Mouse (Mus musculus) limb, embryonic 10.5 days (tissue): ENCODE measurements around the gene Notum. TPM values are rescaled to one million over a fixed set of nuclear protein-coding genes. Genes with fewer than 3 reads are reported as not detected.
"Not testable (repeated sequence)": the region's sequence is repeated elsewhere in the genome, so short reads cannot be mapped to it uniquely, and the experiment has no call there.

Experiments
- DNase-seq: peaks from one replicate; pipeline ENCODE4 v3.0.0-alpha.2; 2017; ENCODE audit warnings: low spot score
- H3K27ac ChIP-seq: fragments of 300-500 bp; sonication (generic); 2 replicates; pipeline ENCODE4 v1.5.1; 2016; ENCODE audit warnings: mild to moderate bottlenecking
- H3K27me3 ChIP-seq: fragments of 300-500 bp; sonication (generic); 2 replicates; pipeline ENCODE4 v1.6.1; 2016; ENCODE audit warnings: low read depth, mild to moderate bottlenecking; ENCODE audit not compliant: poor library complexity, severe bottlenecking
- H3K36me3 ChIP-seq: fragments of 300-500 bp; sonication (generic); 2 replicates; pipeline ENCODE4 v1.6.1; 2016; ENCODE audit warnings: mild to moderate bottlenecking, moderate library complexity
- H3K4me1 ChIP-seq: fragments of 300-500 bp; sonication (generic); 2 replicates; pipeline ENCODE4 v1.6.1; 2016
- H3K4me3 ChIP-seq: fragments of 300-500 bp; sonication (generic); 2 replicates; pipeline ENCODE4 v1.5.1; 2016; ENCODE audit warnings: mild to moderate bottlenecking, moderate library complexity
- H3K9me3 ChIP-seq: fragments of 300-500 bp; sonication (generic); replicated peaks from 2 replicates; pipeline ENCODE4 v1.6.1; 2016; ENCODE audit warnings: mild to moderate bottlenecking
- WGBS: fragments of 180-500 bp; shearing (Covaris S2); methylation state at CpG from one replicate; pipeline ENCODE4 v1.1.7; 2016; 5-methylcytosine and 5-hydroxymethylcytosine counted together
- polyA plus RNA-seq: library from polyadenylated mRNA; unstranded; fragments of >200 nt; fragmentation: Nextera tagmentation; extraction: Ambion mirVana; gene quantifications from 2 replicates; pipeline ENCODE4 v1.2.1, GENCODE M21; 2016

Notum gene
- polyA plus RNA-seq, 1 experiment from 2014 or later = 9.1 TPM

DNA sequence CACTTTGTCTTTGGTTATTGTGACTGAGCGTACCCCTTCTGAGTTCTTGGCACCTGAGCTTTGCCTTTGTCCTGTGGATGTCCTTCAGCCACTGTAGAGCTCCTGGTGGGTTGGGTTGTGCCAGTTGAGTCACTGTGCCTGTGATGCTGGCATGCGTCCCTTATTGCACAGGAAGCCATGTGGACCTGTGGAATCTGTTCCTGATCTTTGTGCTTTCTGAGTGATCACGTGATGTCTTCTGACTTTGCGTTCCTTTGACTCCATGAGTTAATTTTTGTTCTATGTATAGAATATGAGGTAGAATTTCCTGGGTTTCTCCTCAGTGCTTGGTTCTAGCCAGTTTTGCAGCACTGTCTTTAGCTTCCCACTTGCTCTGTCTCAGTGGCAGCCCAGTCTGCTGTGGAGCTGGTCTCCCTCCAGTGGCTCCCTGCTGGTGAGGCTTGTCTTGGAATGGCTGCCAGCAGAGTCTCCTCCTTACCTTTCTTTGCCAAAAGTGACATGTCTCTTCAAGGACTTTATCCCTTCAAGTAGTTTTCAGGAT, 31.6 kb upstream of the Notum start:
- no peak overlapping the region for H3K4me3 ChIP-seq
- H3K4me1 ChIP-seq = peaks cover 34% of the 10 kb centered on the region
- DNase-seq = no peak
- H3K27ac ChIP-seq = no peak overlapping the region
- WGBS = 94% methylated on average over 4 of the region's 4 CpGs
- H3K27me3 ChIP-seq = no peaks in the 10 kb centered on the region
- H3K36me3 ChIP-seq = peaks cover 86% of the 10 kb centered on the region
- no peaks in the 10 kb centered on the region for H3K9me3 ChIP-seq

DNA sequence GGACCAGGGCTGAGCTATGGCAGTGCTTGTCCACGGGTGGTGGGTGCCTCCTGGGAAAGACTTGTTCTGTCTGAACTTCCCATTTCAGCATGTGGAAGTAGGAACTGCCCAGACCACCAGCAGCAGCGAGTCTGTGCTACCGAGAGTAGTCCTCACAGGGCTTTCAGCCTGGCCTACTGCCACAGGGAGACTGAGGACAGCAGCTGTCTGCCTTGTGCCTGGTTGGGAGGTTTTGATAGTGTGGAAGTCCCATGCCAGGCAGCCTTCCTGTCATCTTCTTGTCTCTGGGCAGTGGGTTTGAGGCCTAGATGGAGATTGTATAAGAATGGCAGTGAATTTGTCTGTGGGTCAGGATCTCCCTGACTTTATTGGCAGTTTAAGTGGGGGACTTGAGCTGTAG, 28.4 kb upstream of the Notum start:
- Histone ChIP-seq H3K27me3 (no peaks in the 10 kb centered on the region), H3K27ac (peak overlapping the region; percentile 7; the same call in 1 of the 2 replicates), H3K4me3 (no peak overlapping the region), H3K9me3 (no peaks in the 10 kb centered on the region), H3K4me1 (peaks cover 12% of the 10 kb centered on the region), H3K36me3 (peaks cover 90% of the 10 kb centered on the region)
- DNase-seq = no peak
- WGBS = 91% methylated on average over 3 of the region's 3 CpGs

DNA sequence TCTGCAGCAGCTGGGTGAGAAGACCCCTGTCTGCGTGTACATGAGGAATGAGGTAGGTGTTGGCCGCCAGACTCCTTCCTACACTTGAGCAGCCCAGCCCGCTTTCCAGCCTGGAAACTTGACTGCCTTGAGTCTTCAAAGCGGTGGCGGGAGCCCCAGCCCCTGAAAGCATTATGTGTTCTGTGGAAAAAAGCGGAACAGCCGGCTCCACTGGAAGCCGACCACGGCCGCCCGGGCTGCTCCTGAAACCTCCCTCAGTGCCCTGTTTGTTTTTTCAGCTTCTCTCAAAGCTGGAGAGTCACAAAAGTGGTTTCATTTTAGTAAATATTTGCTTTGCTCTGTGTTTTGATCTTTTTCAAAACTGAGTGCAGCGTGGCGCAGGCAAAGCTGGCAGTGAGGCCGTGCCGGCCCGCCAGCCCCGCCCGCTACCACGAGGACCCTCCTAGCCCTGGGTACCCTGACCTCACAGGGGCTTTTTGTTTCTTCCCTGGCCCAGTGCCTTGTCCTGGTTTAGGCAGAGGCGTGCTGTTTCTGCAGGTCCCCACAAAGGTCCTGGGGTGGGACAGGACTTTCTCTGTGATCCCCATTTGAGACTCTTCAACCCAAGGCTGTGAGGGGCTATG, 25.8 kb upstream of the Notum start:
- peaks cover 16% of the 10 kb centered on the region for H3K4me1 ChIP-seq
- WGBS = 90% methylated on average over 20 of the region's 20 CpGs
- no peak for DNase-seq
- no peak overlapping the region for H3K4me3 ChIP-seq
- H3K36me3 ChIP-seq = peaks cover 88% of the 10 kb centered on the region
- H3K27ac ChIP-seq = no peak overlapping the region
- no peaks in the 10 kb centered on the region for H3K9me3 ChIP-seq
- no peaks in the 10 kb centered on the region for H3K27me3 ChIP-seq

DNA sequence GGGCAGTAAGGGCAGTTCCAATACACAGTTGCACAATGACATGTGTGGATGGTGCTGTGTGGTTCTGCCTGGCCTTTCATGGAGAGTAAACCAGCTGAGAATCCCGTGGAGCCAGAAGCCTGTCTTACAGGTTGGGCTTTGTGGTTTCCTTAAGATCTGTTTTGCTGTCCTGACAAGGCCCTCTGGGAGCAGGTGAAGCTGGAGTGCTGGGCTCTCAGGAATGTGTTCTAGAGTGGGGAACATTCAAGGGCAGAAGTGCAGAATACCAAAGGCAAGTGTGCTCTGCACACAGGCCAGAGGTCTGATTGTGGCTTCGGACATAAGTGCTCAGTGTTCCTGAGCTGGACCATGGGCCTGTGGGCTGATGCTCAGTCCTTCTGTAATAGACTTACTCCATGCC, 23.7 kb upstream of the Notum start:
- WGBS = 94% methylated on average over 2 of the region's 2 CpGs
- H3K27ac ChIP-seq = peak overlapping the region; percentile 53
- no peaks in the 10 kb centered on the region for H3K27me3 ChIP-seq
- no peak overlapping the region for H3K4me3 ChIP-seq
- peaks cover 16% of the 10 kb centered on the region for H3K4me1 ChIP-seq
- H3K9me3 ChIP-seq = no peaks in the 10 kb centered on the region
- no peak for DNase-seq
- peaks cover 92% of the 10 kb centered on the region for H3K36me3 ChIP-seq

DNA sequence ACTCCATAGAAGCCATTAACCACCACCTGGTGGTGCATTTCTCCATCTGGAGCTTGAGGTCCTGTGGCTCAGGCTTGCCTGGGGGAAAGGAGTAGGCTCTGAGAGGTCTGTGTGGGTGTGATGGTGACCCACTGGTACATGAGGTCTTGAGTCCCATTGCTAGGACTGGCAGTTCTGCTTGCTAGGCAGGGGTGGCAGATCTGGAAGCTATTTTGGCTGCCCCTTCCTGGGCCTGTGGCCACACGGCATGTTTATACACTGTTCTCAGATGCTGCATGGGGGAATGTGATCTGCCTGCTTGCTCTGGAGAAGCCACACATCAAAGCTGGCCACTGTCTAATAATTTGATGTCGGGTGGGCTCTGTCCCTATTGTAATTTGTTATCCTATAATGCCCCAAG, 23.1 kb upstream of the Notum start:
- no peaks in the 10 kb centered on the region for H3K27me3 ChIP-seq
- H3K27ac ChIP-seq = 0 out of 2 replicates have a peak overlapping the region, but pooled peaks have one; percentile 53
- 82% methylated on average over 2 of the region's 2 CpGs for WGBS
- H3K36me3 ChIP-seq = peaks cover 92% of the 10 kb centered on the region
- no peak for DNase-seq
- H3K4me1 ChIP-seq = peaks cover 16% of the 10 kb centered on the region
- no peak overlapping the region for H3K4me3 ChIP-seq
- H3K9me3 ChIP-seq = no peaks in the 10 kb centered on the region

DNA sequence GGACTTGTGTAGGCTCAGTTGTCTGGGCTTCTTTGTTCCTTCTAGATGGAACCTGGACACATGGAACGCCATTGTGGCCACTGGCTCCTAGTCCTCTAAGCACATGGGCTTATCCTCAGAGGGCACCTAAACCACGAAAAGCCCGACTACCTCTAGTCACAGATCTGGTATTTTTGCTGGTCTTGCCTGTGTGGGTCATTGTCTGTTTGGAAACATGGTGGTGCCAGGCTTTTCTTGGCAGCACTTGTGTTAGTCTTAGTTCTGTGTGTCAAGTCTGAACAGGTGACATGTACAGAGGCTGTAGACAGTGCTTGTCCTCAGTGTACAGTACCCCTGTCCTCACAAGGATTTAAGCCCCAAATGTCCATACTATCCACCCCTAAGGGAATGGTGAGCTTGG, 22.6 kb upstream of the Notum start:
- 95% methylated on average over 3 of the region's 3 CpGs for WGBS

DNA sequence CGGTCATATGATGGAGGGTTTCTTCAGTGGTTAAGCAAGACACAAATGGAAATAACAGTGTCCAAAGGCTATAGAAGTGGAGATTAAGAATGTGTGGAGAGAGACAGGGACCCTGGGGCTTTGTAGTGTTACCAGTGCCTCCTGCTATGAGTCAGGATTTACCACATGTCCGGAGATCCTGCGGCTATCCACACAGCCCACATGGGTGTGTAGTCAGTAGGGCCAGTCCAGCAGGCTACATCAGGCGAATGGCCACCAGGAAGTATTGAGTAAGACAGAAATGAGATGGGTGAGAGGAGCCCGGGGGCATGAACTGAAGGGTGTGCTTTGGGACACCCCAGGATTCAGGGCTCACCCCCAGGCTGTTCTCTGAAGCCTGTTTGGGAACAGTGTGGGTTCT, 21.7 kb upstream of the Notum start:
- H3K27me3 ChIP-seq = no peaks in the 10 kb centered on the region
- WGBS = 96% methylated on average over 5 of the region's 5 CpGs
- H3K36me3 ChIP-seq = peaks cover 92% of the 10 kb centered on the region
- H3K9me3 ChIP-seq = no peaks in the 10 kb centered on the region
- H3K27ac ChIP-seq = no peak overlapping the region
- peaks cover 19% of the 10 kb centered on the region for H3K4me1 ChIP-seq
- H3K4me3 ChIP-seq = no peak overlapping the region
- no peak for DNase-seq

More for the DNA sequence above, 22.6 kb upstream of the Notum start:
- Histone ChIP-seq H3K4me3 (no peak overlapping the region), H3K4me1 (peaks cover 16% of the 10 kb centered on the region), H3K9me3 (no peaks in the 10 kb centered on the region), H3K27me3 (no peaks in the 10 kb centered on the region), H3K36me3 (peaks cover 92% of the 10 kb centered on the region), H3K27ac (no peak overlapping the region)
- no peak for DNase-seq

DNA sequence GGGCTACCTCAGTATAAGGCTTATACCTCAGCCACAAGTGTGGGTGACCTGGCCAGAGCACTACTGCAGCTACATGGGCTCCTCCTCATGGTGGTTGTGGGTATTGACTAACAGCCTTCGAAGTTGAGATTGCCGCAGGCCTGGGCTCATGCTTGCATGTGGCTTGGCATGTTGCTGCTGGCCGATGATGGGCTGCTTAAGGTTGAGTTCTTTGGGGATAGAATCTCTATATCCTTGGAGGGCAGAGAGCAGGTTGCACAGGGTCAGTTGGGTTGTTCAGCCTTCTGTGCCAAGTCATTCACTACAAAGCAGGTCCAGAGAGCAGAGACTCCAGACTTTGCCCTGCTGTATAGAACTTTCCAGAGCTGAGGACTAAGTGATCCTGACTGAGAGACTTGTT, 18.9 kb upstream of the Notum start:
- Histone ChIP-seq H3K36me3 (peaks cover 94% of the 10 kb centered on the region), H3K4me3 (no peak overlapping the region), H3K9me3 (no peaks in the 10 kb centered on the region), H3K27me3 (no peaks in the 10 kb centered on the region), H3K4me1 (peaks cover 13% of the 10 kb centered on the region), H3K27ac (no peak overlapping the region)
- DNase-seq = no peak
- WGBS = 89% methylated on average over 3 of the region's 3 CpGs

DNA sequence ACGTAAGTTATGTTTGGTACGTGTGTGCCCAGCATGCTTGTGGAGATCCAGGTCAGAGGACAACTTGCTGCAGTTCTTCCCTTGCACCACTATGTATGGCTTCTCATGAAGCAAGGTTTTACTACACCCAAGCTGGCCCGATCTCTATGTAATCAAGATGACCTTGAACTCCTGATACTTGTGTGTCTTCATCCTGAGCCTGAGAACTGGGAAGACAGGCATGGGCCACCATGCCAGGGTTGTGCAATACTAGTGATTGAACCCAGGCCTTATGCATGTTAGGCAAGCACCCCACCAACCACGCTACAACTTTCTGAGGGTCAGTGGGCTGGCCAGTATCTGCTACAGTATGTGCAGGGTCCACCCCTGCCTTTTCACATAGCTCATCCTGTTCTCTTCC, 16.0 kb upstream of the Notum start:
- Histone ChIP-seq H3K27me3 (no peaks in the 10 kb centered on the region), H3K36me3 (peaks cover 75% of the 10 kb centered on the region), H3K9me3 (no peaks in the 10 kb centered on the region), H3K4me3 (no peak overlapping the region), H3K4me1 (peaks cover 18% of the 10 kb centered on the region), H3K27ac (no peak overlapping the region)
- DNase-seq = no peak
- WGBS = 97% methylated on average over 4 of the region's 4 CpGs

DNA sequence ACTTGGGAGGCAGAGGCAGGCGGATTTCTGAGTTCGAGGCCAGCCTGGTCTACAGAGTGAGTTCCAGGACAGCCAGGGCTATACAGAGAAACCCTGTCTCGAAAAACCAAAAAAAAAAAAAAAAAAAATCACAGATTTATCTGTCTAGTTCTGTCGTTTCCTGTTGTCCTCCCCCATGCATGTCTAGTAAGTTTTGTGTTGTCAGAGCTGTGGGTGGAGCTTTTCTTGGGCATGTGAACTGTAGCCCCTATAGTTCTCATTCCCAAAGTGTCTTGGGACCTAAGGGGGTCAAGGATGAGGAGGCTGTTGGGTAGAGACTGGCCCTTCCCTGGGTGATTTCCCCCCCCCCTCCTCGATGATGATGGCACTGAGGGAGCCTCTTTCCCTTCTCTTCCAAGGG, 14.9 kb upstream of the Notum start:
- H3K9me3 ChIP-seq, H3K4me3 ChIP-seq, H3K27me3 ChIP-seq, H3K27ac ChIP-seq, DNase-seq: not testable (repeated sequence)
- peaks cover 65% of the 10 kb centered on the region for H3K36me3 ChIP-seq
- peaks cover 18% of the 10 kb centered on the region for H3K4me1 ChIP-seq
- WGBS = 92% methylated on average over 5 of the region's 5 CpGs

DNA sequence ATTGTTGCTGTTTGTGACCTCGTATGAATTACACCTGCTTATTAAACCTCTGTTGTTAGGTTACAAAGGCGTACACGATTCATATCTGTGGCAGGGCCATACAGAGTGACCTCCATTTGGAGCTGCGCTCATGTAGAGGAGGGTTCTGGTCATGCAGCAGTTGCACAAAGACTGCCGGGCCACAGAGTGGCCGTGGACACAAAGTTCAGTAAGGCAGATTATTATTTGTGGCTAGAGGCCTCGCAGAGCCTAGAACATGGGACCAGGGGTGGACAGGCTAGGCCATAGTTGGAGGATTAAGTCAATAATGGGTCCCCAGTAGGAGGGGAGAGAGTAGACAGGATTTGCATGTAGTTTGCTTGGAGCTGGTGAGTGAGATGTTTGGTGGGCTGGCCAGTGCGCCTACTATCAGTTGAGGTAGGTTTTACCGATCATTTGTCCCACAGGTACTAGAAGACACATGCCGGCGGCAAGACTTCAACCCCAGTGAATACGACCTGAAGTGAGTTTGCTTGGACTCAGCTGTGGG, 12.7 kb upstream of the Notum start:
- WGBS = 45% methylated on average over 12 of the region's 12 CpGs
- peak overlapping the region; percentile 98 for H3K27ac ChIP-seq
- peaks cover 18% of the 10 kb centered on the region for H3K4me1 ChIP-seq
- H3K27me3 ChIP-seq = no peaks in the 10 kb centered on the region
- DNase-seq = no peak
- peaks cover 43% of the 10 kb centered on the region for H3K36me3 ChIP-seq
- H3K4me3 ChIP-seq = peak overlapping the region; percentile 73
- H3K9me3 ChIP-seq = no peaks in the 10 kb centered on the region

DNA sequence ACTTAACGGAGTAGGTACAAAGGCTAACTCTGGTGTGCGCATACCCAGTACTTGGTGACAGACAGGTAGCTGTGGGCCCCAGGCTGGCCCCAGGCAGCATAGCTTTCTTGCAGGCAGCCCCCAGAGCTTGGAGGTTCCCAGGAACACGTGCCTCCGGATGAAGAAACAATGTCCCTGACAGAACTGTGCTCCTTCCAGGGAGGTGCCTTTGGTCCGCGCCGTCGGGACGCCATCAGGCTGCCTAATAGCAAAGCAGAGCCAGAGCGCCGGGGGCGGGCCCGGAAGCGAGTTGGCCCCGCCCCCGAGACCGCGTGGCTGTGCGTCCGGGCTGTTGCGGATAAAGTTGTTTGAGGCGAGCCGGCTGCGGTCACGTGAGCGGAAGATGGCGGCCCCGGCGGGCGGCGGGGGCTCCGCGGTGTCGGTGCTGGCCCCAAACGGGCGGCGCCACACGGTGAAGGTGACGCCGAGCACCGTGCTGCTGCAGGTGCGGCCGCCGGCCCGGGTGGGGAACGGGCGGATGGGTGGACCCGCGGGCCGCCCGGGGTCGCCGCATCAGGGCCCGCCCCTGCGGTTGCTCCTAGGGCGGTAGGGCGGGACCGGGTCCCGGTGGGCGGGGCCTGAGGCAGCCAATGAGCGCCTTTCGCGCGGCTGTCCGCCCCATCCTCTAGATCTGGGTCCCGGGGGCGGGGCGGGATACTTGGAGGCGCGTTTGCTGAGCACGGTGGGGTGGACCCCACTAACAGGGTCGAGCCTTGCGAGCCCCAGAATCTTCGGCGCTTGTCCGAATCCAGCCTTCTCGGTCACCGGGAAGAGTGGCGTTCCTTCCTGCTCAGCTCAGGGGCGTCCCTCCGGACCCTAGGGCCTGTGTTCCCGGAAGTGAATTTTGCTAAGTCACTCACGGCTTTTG, 12.0 kb upstream of the Notum start, which contains the start of gene Aspscr1:
Gene Aspscr1 (plus strand): TSS at position 287 of the 907 bp plus-strand sequence.
- 2% methylated on average over 83 of the region's 83 CpGs for WGBS

DNA sequence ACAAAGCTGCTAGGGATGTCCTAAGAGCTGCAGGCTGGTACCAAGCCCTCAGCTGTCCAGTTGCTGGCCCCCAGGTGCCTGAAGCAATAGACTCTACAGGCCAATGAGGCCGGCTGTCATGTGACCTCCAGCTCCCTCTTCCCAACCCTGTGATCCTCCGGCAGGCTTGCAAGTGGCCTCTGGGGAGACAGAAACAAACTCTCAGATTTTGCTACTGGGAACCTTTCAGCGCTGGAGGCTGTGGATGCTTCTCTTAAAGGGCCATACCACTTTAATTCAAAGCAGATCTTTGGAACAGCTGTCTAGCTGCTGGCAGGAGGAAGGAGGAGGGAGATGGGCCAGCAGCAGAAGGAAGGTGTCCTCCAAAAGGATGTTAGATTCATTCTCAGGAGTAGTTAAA, 5.6 kb upstream of the Notum start:
- Histone ChIP-seq H3K27me3 (peaks cover 30% of the 10 kb centered on the region), H3K4me3 (peak overlapping the region; percentile 17; the same call in 1 of the 2 replicates), H3K4me1 (peaks cover 17% of the 10 kb centered on the region), H3K36me3 (no peaks in the 10 kb centered on the region), H3K27ac (peak overlapping the region; percentile 53; the same call in 1 of the 2 replicates), H3K9me3 (no peaks in the 10 kb centered on the region)
- no peak for DNase-seq
- 0% methylated on average over 3 of the region's 3 CpGs for WGBS

More for the DNA sequence above, 12.0 kb upstream of the Notum start, which contains the start of gene Aspscr1:
- Histone ChIP-seq H3K27ac (peak within 1 kb of the TSS; percentile 98), H3K9me3 (no peaks in the 10 kb centered on the region), H3K4me3 (peak within 1 kb of the TSS; percentile 73), H3K36me3 (peaks cover 36% of the 10 kb centered on the region), H3K27me3 (no peaks in the 10 kb centered on the region), H3K4me1 (peaks cover 15% of the 10 kb centered on the region)
- DNase-seq = peak; percentile 97
